Mouse (Mus musculus) testis, postnatal 10 days (tissue): Measurements from ENCODE around the gene Hcar2.
A peak's percentile ranks its signal among the peaks of the same experiment; 100 is the strongest.

Experiments used
- DNase-seq: peaks from one replicate; pipeline ENCODE4 v3.0.0; 2021; ENCODE audit warnings: low spot score

Gene Hcar2

DNA sequence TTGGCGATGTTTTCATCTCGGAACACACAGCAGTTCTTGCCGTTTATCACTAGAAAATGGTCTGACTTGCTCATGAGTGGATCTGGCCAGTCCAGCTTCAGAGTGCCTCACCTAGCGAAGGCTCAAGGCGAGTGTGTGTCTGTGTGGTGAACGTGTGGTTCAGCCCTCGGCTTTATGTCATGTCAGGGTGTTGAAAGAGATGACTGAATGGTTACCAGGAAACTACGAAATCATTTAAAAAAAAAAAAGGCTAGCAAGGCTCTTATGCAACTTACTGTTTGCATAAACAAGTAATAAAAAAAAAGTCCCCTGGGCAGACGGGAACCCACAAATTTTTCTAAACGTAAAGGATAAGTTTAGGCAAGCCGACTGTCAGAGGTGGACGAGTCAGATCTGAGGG is at the start of gene Hcar2:
Gene Hcar2, minus strand, starts transcription at position 135 of the 400 bp plus-strand sequence.
- DNase-seq: no peak

DNA sequence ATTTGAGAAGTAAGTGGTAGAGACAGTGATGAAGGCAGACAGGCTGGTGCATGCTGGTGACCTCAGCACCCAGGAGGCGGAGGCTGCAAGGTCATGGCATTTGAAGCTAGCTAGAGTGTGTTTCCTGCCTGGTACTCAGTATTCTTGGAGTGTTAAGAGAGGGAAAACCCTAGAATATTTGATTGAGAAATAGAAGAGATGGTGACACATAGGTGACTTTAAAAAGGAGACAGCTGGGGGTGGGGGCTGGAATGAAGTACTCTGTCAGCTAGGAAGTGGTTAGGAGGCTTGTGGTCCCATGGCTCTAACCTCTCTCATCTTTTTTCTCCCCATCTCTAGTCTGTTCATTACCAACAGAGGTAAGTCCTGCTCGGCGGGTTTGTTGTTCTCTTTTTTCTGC is 49.6 kb upstream of the Hcar2 start:
- DNase-seq: no peak

DNA sequence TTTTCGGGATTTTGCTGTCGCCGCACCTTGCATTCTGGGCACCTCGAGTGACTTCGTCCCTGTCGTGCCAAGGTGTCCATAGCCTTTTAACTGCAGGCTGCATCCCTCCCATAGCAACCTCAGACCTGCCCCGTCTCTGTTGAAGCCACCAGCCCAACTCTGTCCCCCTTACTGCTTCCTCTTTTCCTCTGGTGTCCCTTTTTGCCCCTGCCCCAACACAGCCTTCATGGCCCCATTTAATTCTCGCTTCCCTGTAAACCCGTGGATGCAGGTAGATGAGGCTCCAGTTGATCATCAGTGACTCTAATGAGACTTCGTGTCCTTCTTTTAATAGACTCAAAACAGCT is 42.3 kb upstream of the Hcar2 start:
- no peak for DNase-seq

DNA sequence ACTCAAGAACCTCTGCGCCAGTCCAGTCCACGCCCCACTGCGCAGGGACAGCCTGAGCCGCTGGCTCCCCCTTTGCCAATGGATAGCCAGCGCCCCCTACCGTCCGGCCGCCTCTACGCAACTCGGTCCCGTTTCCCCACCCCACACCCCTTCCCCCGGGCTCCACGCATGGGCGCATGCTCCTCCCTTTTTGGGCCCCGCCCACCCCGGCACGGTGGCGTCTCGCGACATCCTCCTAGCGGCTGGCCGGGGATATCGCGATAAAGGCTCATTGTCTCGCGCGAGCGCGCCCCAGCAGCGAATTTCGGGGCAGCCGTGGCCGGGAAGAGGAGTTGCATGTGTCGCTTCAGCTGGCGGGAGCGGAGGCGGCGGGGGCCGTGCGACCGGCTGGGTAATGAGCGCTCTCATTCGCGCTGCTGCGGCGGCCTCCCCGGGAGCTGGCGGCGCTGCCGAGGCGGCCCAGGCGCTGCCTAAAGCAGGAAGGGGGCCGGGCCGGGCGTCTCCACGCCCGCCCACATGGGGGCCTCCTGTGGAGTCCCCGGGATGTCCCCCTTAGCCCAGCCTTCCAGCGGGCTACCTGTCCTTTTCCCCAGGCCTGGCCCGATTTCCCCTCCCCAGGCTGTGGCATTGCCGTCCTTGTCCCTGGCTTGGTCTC is 41.8 kb upstream of the Hcar2 start, which contains the start of gene Denr:
Gene Denr, plus strand, starts transcription at position 200 of the 655 bp plus-strand sequence.
- peak; percentile 100 for DNase-seq

DNA sequence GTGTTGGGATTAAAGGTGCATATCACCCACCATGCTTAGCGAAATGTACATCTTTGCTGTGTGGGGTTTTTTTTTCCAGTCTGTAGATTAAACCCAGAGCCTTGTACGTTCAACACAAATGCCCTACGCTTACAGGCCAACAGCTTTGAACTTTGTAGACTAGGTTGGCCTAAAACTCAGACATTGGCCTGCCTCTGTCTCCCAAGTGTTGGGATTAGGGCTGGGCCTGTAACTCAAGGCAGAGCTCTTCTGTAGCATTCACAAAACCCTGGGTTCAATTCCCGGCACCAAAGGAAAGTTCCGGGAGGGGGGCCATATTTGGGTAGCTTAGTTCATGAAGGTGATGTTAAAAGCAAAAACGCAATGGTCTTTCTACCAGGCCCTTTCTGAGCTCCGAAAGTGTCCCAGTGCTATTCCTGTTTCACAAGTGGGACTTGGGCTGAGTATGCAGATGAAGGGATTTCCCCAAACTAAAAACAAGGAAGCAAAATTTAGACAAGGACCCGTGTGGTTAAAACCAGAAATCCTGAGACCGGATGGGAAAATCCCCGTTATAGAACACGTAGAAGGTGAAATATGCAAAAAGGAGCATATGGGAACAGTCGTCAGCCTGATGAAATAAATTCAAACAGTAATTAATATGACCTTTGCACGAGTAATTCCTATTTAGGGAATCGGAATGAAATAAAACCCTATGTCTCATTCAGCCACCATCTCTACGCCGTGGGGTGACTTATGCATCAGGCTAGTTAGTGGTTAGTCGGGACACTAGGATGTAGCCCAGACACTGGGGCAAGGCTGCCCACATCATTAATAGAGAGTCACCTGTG is 41.1 kb upstream of the Hcar2 start:
- no peak for DNase-seq

DNA sequence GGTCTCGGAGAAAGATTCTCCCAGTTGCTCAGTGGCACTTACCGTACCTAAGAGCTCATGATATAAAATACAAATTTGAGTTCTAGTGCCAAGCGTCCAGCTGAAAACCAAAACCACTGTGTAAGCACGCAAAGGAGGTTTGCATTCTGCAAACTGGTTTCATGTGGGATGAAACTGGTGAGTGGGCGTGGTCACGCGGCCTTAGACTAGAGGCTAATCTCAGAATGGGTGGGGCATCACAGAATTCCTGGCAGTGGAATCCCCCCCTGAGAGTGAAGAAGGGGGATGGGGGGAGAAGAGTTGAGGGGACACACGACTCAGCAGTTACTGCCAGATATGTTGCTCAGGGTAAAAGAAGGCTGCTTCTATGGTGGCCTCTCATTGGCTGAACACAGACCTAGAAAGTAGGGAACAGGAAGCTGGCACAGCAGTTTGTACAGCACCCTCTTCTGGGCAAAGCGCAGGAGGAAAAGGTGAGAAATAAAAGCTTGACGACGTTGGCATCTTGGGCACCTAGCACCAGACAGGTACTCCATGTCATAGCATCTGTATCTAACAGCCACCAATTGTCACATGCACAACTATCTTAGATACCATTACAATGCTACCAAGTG is 38.9 kb upstream of the Hcar2 start:
- DNase-seq: peak; percentile 48

DNA sequence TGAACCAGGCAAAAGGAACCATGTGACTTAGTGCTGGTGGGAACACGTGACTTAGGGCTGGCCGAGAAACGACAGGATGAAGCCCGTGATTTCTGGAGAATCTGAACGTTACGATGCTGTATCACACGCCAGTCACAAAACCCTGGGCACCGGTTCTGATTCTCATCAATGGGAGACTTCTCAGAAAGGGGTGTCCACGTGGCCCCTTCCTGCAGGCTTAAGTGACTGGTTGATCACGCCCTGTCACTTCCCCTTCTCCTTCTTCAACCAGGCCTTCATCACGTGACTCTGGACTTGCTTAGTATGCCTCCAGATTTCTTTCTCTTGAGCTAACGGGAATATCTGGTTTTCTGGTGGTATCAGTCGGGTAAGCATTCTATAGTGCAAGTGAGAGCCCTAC is 32.1 kb upstream of the Hcar2 start:
- no peak for DNase-seq

DNA sequence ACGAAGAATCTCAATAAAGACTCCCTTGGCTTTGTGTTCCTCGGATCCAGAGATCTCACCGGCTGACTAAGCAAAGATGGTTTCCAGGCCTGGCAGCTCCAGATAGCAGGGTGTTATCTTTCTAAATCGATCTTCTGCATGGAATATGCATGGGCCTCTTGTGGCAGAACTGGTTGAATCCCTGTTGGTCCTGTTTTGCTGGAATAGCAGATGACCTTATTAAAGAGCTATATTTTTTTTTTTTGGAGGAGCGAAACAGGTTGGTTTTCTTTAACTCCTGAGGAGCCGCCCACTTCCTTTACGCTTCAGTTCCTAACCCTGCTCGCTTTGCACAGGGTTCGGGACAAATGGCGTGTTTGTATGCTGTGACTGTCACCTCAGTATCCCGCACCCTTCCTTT is 31.1 kb upstream of the Hcar2 start:
- DNase-seq: no peak

DNA sequence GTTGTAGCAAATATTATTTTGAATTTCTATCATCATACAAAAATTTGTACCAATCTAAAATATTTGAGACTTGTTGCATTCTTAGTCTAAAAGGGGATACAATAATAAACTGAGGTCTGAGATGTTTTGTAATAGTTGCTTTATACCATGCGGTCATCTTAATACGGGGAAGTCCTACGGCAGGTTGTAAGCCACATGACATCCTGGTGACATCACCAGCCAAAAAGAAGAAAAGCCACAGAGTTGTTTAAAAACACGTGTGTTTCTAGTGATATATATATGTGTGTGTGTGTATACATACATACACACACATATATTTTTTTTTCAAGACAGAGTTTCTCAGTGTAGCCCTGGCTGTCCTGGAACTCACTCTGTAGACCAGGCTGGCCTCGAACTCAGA is 28.2 kb upstream of the Hcar2 start:
- no peak for DNase-seq

DNA sequence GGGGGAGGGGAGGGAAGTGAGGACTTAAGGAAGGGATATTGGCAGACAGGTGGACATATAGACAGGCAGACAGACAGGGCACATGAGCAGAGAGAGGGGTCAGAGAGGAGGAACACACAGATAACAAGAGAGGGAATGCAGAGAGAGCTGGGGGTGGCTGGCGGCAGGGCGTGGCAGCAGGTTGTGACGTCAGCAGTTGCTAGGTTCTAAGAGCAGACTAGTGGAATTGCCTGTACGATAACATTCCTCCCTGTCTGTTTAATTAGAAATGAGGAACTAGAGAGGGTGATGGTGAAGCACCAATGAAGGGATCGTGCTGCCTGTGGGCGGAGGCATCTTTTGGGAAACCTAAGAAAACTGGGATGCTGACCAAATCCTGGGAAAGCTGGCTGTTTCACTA is 26.4 kb upstream of the Hcar2 start:
- peak; percentile 65 for DNase-seq

DNA sequence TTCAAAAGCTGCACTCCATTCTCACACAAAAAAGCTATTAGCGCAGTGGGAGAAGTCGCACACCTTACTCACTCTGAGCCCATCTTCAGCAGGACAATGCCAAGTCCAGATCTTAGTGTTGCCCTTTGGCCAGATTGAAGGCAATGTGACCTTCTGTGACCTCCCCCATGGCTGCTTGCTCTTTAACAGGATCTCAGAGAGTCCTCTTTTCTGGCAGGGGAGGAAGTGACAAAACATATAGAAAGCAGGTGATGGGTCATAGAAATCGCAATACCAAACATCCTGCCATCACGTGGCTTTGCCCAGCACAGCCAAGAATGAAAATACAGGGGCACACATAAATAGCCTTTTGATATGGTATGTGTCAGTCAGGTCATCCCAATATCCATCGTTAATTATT is 25.7 kb upstream of the Hcar2 start:
- DNase-seq: no peak

DNA sequence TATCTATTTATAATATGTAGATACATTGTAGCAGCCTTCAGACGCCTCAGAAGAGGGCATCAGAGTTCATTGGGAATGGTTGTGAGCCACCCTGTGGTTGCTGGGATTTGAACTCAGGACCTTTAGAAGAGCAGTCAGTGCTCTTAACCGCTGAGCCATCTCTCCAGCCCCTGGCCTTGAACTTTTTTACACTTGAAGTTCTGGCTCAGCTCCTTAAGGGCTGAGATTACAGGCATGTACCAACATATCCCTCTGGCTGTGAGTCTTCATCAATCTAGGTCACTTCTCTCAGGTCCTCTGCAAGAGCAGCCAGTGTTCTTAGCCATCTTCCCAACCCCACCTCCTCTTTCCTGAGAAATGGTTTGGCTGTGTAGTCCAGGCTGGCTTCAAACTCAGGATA is 25.0 kb upstream of the Hcar2 start:
- DNase-seq: no peak

DNA sequence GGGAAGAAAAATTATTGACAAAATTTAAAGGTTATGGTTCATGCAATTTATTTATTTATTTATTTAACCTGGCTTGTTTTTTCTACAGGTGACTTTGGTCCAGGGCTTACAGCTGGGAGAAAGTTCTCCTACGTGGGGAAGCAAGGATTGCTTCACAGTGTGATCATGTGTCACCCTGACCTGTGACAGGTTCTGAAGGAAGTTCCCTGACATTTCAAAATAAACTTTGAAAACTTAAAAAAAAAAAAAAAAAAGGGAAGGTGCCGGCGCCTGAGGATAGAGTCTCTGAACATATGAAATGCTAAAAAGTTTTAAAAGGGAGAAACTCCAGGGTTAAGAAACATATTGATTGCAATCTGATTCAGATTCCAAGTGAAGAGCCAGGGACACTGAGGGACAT is 21.1 kb upstream of the Hcar2 start:
- DNase-seq: no peak

DNA sequence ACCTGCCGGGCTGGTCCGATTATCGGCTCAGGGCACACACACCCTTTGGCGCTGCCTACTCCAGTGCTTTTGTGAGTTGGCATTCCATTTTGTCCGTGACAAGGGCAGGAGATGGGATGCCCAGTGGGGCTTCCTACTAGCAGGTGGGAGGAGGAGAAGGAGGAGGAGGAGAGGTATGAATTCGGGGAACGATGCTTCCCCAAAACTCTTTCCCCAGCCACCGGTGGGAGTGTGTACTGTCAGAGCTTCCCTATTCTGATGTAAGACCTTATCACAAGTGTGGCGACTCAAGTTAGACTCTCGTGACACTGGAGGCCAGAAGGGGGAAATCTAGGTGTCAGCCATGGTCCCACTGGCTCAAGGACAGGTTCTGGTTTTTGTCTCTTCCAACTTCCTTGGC is 19.0 kb upstream of the Hcar2 start:
- no peak for DNase-seq

DNA sequence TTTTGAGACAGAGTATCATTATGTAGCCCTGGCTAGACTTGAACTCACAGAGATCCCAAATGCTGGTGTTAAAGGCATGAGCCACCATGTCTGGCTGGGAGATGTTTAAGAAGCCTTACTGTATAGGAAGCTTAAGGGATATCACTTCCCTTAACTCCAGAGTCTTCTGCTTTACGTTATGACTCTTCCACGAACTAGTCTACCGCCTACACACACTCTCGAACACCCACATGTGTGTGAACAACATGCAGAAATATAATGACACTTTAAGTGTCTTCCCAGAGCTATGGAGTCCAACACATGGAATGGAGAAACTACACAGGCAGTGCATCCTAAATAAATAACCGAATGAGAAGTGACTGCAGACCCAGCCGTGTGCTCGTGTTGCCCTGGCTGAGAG is 18.6 kb upstream of the Hcar2 start:
- DNase-seq: no peak

DNA sequence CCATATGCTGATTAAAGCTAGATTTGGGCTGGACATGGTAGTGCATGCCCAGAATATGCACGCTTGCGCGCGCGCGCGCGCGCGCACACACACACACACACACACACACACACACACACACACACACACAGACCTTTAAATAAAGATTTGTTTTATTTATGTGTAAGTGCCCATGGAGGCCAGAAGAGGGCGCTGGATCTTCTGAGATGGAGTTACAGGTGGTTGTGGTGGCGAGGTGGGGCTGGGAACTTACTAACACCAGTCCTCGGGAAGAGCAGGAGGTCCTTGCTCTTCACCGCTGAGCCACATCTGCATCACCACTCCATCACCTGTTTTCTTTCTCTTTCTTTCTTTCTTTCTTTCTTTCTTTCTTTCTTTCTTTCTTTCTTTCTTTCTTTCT is 15.5 kb upstream of the Hcar2 start:
- no peak for DNase-seq

DNA sequence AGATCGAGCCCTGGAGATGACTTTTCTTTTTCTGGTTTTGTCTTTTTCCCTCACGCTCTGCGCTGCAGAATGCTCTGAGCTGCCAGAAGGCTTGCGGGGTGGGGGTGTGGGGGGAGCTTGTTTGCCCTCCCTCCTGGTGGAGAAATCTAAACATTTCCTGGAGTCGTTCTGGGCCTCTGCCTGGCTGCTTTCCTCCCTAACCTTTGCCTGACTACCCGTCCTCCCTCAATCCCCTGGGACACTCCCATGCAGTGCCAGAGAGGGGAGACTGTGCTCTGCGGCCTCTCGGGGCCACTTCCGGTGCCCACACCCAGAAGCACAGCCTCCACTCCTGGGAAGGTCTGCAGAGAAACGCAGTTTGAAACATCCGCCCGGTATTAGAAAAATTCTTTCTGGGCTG is 14.6 kb upstream of the Hcar2 start, which contains the start of gene Hcar1:
Gene Hcar1, minus strand, starts transcription at position 93 of the 400 bp plus-strand sequence.
- peak; percentile 50 for DNase-seq

DNA sequence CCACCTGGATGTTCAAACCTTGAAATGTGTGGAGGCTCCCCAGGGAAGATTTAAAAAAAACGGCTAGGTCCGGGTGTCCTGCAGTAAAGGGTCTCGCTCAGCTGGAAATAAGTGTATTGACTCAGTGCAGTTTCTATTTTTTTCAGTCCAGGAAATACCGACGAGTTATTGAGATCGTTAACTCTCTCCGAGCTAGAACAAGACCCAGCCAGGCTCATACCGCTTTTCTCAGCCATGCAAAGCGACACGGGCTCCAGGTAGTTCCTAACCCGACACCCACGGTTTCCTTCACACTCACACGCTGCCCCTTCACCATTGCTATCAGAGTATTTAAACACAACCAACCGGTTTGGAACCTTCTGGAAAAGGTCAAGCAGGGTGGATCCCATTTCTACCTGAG is 12.8 kb upstream of the Hcar2 start:
- DNase-seq: no peak

DNA sequence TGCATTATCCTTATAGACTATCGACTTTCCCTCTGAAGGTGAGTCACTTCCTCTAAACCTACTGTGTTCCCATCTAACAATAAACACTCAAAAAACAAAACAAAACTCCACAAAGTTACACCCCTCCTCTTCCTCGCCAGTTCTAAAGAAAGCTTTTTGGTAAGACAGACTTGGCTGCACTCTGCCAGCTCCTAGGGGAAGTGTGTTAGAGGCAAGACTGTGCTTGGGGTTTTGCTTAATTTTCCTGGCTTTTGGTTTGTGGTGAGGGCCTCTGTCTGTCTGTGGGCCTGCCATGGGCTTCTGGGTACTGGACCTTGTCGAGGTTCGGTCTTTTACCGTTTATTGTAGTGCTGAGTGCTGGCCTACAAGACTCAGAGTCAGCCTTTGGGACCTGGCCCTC is 8.9 kb upstream of the Hcar2 start:
- no peak for DNase-seq

DNA sequence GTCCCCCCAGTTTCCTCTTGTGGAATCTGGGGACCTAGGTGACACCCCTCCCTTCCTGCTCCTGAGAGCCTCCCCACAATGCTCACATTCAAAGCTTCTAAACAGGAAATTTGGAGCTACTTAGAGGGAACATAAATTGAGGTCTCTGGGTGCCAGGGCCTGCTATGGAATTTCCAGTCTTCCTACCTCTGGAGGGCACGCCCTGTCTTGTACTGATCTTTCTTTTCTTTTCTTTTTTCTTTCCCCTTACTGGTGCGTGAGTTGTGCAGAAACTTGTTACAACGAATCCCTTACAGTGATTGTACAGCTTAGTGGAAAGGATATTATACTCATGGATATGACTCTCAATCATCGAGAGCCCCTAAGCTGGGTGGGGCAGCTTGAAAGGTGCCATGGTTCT is 4.3 kb upstream of the Hcar2 start:
- no peak for DNase-seq

DNA sequence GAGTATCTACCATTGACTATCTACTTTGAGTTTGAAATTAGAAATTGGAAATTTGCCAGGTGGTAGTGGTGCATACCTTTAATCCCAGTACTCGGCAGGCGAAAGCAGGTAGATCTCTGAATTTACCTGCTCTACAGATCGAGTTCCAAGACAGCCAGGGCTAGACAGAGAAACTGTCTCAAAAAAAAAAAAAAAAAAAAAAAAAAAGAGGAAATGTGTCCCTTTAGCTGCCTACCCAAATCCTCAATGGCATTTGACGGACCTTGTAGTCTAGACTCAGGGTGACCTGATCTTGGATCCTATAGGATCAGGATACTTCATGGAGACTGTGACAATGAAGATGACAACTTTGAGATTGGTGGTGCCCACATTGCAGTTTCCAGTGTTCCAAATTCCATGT is 1.2 kb upstream of the Hcar2 start:
- no peak for DNase-seq

DNA sequence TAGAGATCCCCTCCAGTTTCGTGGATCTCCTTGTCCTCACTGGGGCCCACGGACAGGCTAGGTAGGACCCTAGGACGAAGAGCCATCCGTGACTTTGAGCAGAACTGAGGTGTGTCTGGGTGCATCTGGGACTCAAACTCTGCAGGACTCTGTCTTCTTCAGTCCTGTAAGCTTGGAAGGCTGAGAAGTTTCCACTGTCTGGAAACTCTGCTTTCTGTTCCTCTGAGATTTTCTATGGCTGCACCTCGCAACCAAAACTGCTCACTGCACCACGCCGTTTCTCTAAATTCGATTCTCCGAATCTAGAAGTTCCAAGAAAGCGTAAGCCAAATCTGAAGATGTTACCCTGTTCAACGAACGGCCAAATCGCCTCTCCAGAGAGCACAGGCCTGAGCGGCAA is 1.4 kb downstream of the Hcar2 start:
- DNase-seq: no peak
